ENCODE assay signal across 13 mouse cellular contexts in genomic region chr7:30286701-30287410, GRCm38 (mm10). TPM values are rescaled to one million over a fixed set of nuclear protein-coding genes. Genes with fewer than 3 reads are reported as not detected.
DNase-seq lines count a peak whose midpoint lies in the region; ATAC-seq and TF ChIP-seq lines count a peak whose summit lies in the region.
"Had no signal": no experiment of that assay in that cellular context is flagged by ENCODE, and none has a peak within 500 bp of the region (broad histone marks: within the 10 kb centered on the region; RNA-seq: fewer than 3 reads in every experiment).

No protein-coding gene starts in this region.

- H3K4me1 ChIP-seq in limb, embryonic 13.5 days, result peaks cover 21% of the 10 kb centered on the region
- H3K4me1 ChIP-seq in limb, embryonic 10.5 days, result peaks cover 16% of the 10 kb centered on the region

- DNase-seq in gastrocnemius, adult 2 months, result peak; percentile 46
- no peak for DNase-seq in gastrocnemius, postnatal 36 days
- no peak for DNase-seq in limb, embryonic 10.5 days (ENCODE audit: low spot score)
- DNase-seq in adipocyte (ENCODE audit: low spot score), result peak; percentile 92
- peak; percentile 84 to 85 for DNase-seq in cerebellum, postnatal 10 days
- DNase-seq in right cerebral cortex, postnatal 14 days, result no peak
- DNase-seq: liver had no signal

- H3K36me3 ChIP-seq in limb, embryonic 13.5 days, result no peaks in the 10 kb centered on the region
- no peaks in the 10 kb centered on the region for H3K36me3 ChIP-seq in limb, embryonic 10.5 days

- H3K4me2 ChIP-seq in limb, embryonic 13.5 days (replicated peaks), result no peak overlapping the region

- H3K27ac ChIP-seq in gastrocnemius, adult 2 months, result no peak overlapping the region
- no peak overlapping the region for H3K27ac ChIP-seq in limb, embryonic 13.5 days
- H3K27ac ChIP-seq in limb, embryonic 10.5 days, result no peak overlapping the region

- H3K9me3 ChIP-seq in limb, embryonic 13.5 days, result no peaks in the 10 kb centered on the region
- H3K9me3 ChIP-seq in limb, embryonic 10.5 days (replicated peaks), result no peaks in the 10 kb centered on the region

- no peaks in the 10 kb centered on the region for H3K27me3 ChIP-seq in limb, embryonic 13.5 days
- peaks cover 12% of the 10 kb centered on the region; the same call in 1 of the 2 replicates for H3K27me3 ChIP-seq in limb, embryonic 10.5 days (ENCODE audit: low read depth, poor library complexity, severe bottlenecking)

- H3K4me3 ChIP-seq in gastrocnemius, adult 2 months, result no peak overlapping the region
- H3K4me3 ChIP-seq in limb, embryonic 13.5 days, result no peak overlapping the region
- H3K4me3 ChIP-seq in limb, embryonic 10.5 days, result no peak overlapping the region
- H3K4me3 ChIP-seq: erythroblast, embryonic 14.5 days had no signal

- intact Hi-C loops in gastrocnemius, adult 2 months (cut with DNase I), result no loop called here
- intact Hi-C loops in gastrocnemius, postnatal 36 days (cut with DNase I), result no loop called here

- H3K9ac ChIP-seq in limb, embryonic 13.5 days, result 0 out of 2 replicates have a peak overlapping the region, but pooled peaks have one; percentile 19

- TF ChIP-seq CTCF in gastrocnemius, adult 2 months (IDR thresholded peaks at IDR 0.05), result no peak

- ATAC-seq in limb, embryonic 13.5 days (ENCODE audit: low FRiP score, low read depth), result no peak
- ATAC-seq in megakaryocyte, adult 5-6 weeks (ENCODE audit: poor library complexity, severe bottlenecking), result no peak
- ATAC-seq: intestine, postnatal 0 days had no signal

- 63% methylated on average over 8 of the region's 8 CpGs for WGBS in limb, embryonic 13.5 days
- WGBS in limb, embryonic 10.5 days, result 71% methylated on average over 8 of the region's 8 CpGs

RNA-seq across cellular contexts. Expression of gene Clip3, which starts 4.7 kb away (rescaled TPM):
- total RNA-seq in gastrocnemius, adult 2 months (2021), result 1 to 10 TPM; 5.5 to 5.8 TPM
- 1 to 10 TPM; 4.5 to 5.6 TPM for total RNA-seq in gastrocnemius, postnatal 36 days (2021)
- polyA plus RNA-seq in limb, embryonic 13.5 days (2015; fragmentation: Nextera tagmentation; extraction: Ambion mirVana), result 51.2 and 51.5 TPM in 2 replicates
- 37.8 and 51.7 TPM in 2 replicates for polyA plus RNA-seq in limb, embryonic 10.5 days (2016; fragmentation: Nextera tagmentation; extraction: Ambion mirVana)
- 0.04 TPM in 1 of 2 replicates, not detected in the other for total RNA-seq in megakaryocyte, adult 5-6 weeks (2015)
- total RNA-seq in megakaryocyte, adult 5-6 weeks (2017), result not detected in 2 replicates
- total RNA-seq: common myeloid progenitor, adult 5-6 weeks had no signal
- polyA plus RNA-seq: erythroblast, embryonic 14.5 days had no signal

RNA-seq across cellular contexts. Expression of gene Wdr62, which starts 6.6 kb away (rescaled TPM):
- 1 to 10 TPM; 1.7 to 3.0 TPM for total RNA-seq in gastrocnemius, adult 2 months (2021)
- 1 to 10 TPM; 2.2 to 2.7 TPM for total RNA-seq in gastrocnemius, postnatal 36 days (2021)
- polyA plus RNA-seq in limb, embryonic 13.5 days (2015; fragmentation: Nextera tagmentation; extraction: Ambion mirVana), result 8.5 and 9.2 TPM in 2 replicates
- 15.1 and 15.5 TPM in 2 replicates for polyA plus RNA-seq in limb, embryonic 10.5 days (2016; fragmentation: Nextera tagmentation; extraction: Ambion mirVana)
- 13.3 and 19.5 TPM in 2 replicates for total RNA-seq in megakaryocyte, adult 5-6 weeks (2015)
- 6.8 and 10.5 TPM in 2 replicates for total RNA-seq in megakaryocyte, adult 5-6 weeks (2017)

RNA-seq across cellular contexts. Expression of gene Thap8, which starts 7.0 kb away (rescaled TPM):
- total RNA-seq in gastrocnemius, adult 2 months (2021), result under 1 TPM in 1 of 2 experiments, not detected in 1; 0.26 TPM
- total RNA-seq in gastrocnemius, postnatal 36 days (2021), result under 1 TPM in 1 of 2 experiments, not detected in 1; 0.25 TPM
- 0.28 and 0.48 TPM in 2 replicates for polyA plus RNA-seq in limb, embryonic 13.5 days (2015; fragmentation: Nextera tagmentation; extraction: Ambion mirVana)
- 0.15 and 0.25 TPM in 2 replicates for polyA plus RNA-seq in limb, embryonic 10.5 days (2016; fragmentation: Nextera tagmentation; extraction: Ambion mirVana)
- total RNA-seq in megakaryocyte, adult 5-6 weeks (2015), result 0.36 and 0.51 TPM in 2 replicates
- 0.84 and 1.1 TPM in 2 replicates for total RNA-seq in megakaryocyte, adult 5-6 weeks (2017)
- total RNA-seq: common myeloid progenitor, adult 5-6 weeks; gastrocnemius, adult 18-20 months had no signal
- polyA plus RNA-seq: erythroblast, embryonic 14.5 days had no signal

RNA-seq across cellular contexts. Expression of gene Alkbh6, which starts 21.7 kb away (rescaled TPM):
- total RNA-seq in gastrocnemius, adult 2 months (2021), result 10 to 100 TPM; 21.0 to 22.9 TPM
- total RNA-seq in gastrocnemius, postnatal 36 days (2021), result 10 to 100 TPM; 18.3 to 18.4 TPM
- 94.2 and 99.2 TPM in 2 replicates for polyA plus RNA-seq in limb, embryonic 13.5 days (2015; fragmentation: Nextera tagmentation; extraction: Ambion mirVana)
- polyA plus RNA-seq in limb, embryonic 10.5 days (2016; fragmentation: Nextera tagmentation; extraction: Ambion mirVana), result 93.3 and 107 TPM in 2 replicates
- total RNA-seq in megakaryocyte, adult 5-6 weeks (2015), result 18.2 and 24.2 TPM in 2 replicates
- 19.0 and 22.3 TPM in 2 replicates for total RNA-seq in megakaryocyte, adult 5-6 weeks (2017)

RNA-seq across cellular contexts. Expression of gene Syne4, which starts 27.8 kb away (rescaled TPM):
- total RNA-seq in gastrocnemius, adult 2 months (2021), result 1 to 10 TPM; 1.8 to 2.1 TPM
- total RNA-seq in gastrocnemius, postnatal 36 days (2021), result 1 to 10 TPM in 1 of 2 experiments, not detected in 1; 1.9 TPM
- 89.9 and 90.4 TPM in 2 replicates for polyA plus RNA-seq in limb, embryonic 13.5 days (2015; fragmentation: Nextera tagmentation; extraction: Ambion mirVana)
- 52.9 and 92.3 TPM in 2 replicates for polyA plus RNA-seq in limb, embryonic 10.5 days (2016; fragmentation: Nextera tagmentation; extraction: Ambion mirVana)
- 0.58 and 1.9 TPM in 2 replicates for total RNA-seq in megakaryocyte, adult 5-6 weeks (2015)
- 0.49 and 1.1 TPM in 2 replicates for total RNA-seq in megakaryocyte, adult 5-6 weeks (2017)
- total RNA-seq: common myeloid progenitor, adult 5-6 weeks had no signal

Comparison
In these comparisons a context has a peak if more than half of its experiments do, and no peak if none do; other contexts are left out.
1. DNase-seq: peak in gastrocnemius, adult 2 months (single experiment), adipocyte (single experiment) and cerebellum, postnatal 10 days (2 of 2); none in gastrocnemius, postnatal 36 days (0 of 2), limb, embryonic 10.5 days (single experiment) and right cerebral cortex, postnatal 14 days (single experiment).
2. RNA of gene Clip3, which starts 4.7 kb away (total RNA-seq): 5.5 to 5.8 TPM in gastrocnemius, adult 2 months and 4.5 to 5.6 TPM in gastrocnemius, postnatal 36 days; 0.04 TPM in megakaryocyte, adult 5-6 weeks; every median in the first group is over 4 times any median in the second.